Mouse (Mus musculus) left cerebral cortex, postnatal 14 days (tissue): Measurements from ENCODE around the gene Echs1. TPM values are rescaled to one million over a fixed set of nuclear protein-coding genes. Genes with fewer than 3 reads are reported as not detected.

Experiments used
- DNase-seq, 2 experiments: peaks; one replicate each; pipeline ENCODE4 v3.0.0; 2021 to 2022; ENCODE audit warnings: low spot score in 2 of 2, mixed read lengths in 1 of 2
- intact Hi-C: fragments of 180-260 bp; cut with DNase I; formaldehyde crosslinking; loops from one replicate; pipeline ENCODE4 v1.15.1; 2025
- total RNA-seq, 2 experiments: library from RNA; stranded (reverse); gene quantifications; 2 replicates each; pipeline ENCODE4 v1.2.3; 2021

Gene Echs1
- total RNA-seq, 2 experiments from 2014 or later: 49.1 to 55.7 TPM

- intact Hi-C loops: no loop called here
- DNase-seq: no peak
These were observed 6.5 kb upstream of the Echs1 start for GRCm38 (mm10) chr7:140122765-140123164.

- no peak for DNase-seq
- intact Hi-C loops: no loop called here
These were observed 5.1 kb upstream of the Echs1 start for GRCm38 (mm10) chr7:140121338-140121910.

- intact Hi-C loops: no loop called here
- DNase-seq: no peak
These were observed 4.2 kb upstream of the Echs1 start for GRCm38 (mm10) chr7:140120484-140120883.

GRCm38 (mm10) chr7:140115583-140116328 is 520 bp downstream of the Echs1 start, which contains the start of gene Paox:
Gene Paox (plus strand): TSS chr7:140115799.
- peak; percentile 57 to 63 for DNase-seq
- intact Hi-C loops: loop anchor here (5.0 kb wide), 1 partner anchor 33 kb away; the partner anchor contains the start of gene Caly

GRCm38 (mm10) chr7:140111943-140112342 is 4.3 kb downstream of the Echs1 start:
- intact Hi-C loops: no loop called here
- DNase-seq: no peak

GRCm38 (mm10) chr7:140104009-140104408 is 12.3 kb downstream of the Echs1 start:
- intact Hi-C loops: no loop called here
- no peak for DNase-seq

- peak; percentile 79 to 85 for DNase-seq
- intact Hi-C loops: no loop called here
These were observed 14.0 kb downstream of the Echs1 start, which contains the start of gene Fuom for GRCm38 (mm10) chr7:140101993-140102860. Gene Fuom (minus strand): TSS chr7:140102441.

- DNase-seq: no peak
- intact Hi-C loops: no loop called here
These were observed 14.8 kb downstream of the Echs1 start for GRCm38 (mm10) chr7:140101498-140101897.

GRCm38 (mm10) chr7:140098466-140098865 is 17.8 kb downstream of the Echs1 start:
- intact Hi-C loops: no loop called here
- DNase-seq: no peak

- intact Hi-C loops: no loop called here
- DNase-seq: no peak
These were observed 20.2 kb downstream of the Echs1 start for GRCm38 (mm10) chr7:140096055-140096454.

- no peak for DNase-seq
- intact Hi-C loops: no loop called here
These were observed 20.7 kb downstream of the Echs1 start for GRCm38 (mm10) chr7:140095556-140095955.

- intact Hi-C loops: no loop called here
- DNase-seq: no peak
These were observed 21.3 kb downstream of the Echs1 start for GRCm38 (mm10) chr7:140094954-140095353.

GRCm38 (mm10) chr7:140092924-140093528 is 23.2 kb downstream of the Echs1 start, which contains the start of gene Prap1:
Gene Prap1 (plus strand): TSS chr7:140093395.
- no peak for DNase-seq
- intact Hi-C loops: no loop called here

GRCm38 (mm10) chr7:140090601-140091000 is 25.7 kb downstream of the Echs1 start:
- DNase-seq: no peak
- intact Hi-C loops: no loop called here

- intact Hi-C loops: loop anchor here (5.0 kb wide), 3 partner anchors 35 to 745 kb away; partner anchors contain the start of genes Echs1, Mtg1 and Paox
These were observed 34.0 kb downstream of the Echs1 start, which contains the start of gene Caly for GRCm38 (mm10) chr7:140082242-140082678. Gene Caly (minus strand): TSS chr7:140082548.

GRCm38 (mm10) chr7:140081408-140082241 is 34.7 kb downstream of the Echs1 start:
- intact Hi-C loops: loop anchor here (2.0 to 5.0 kb wide), 4 partner anchors 36 to 746 kb away; partner anchors contain the start of genes Echs1, Mtg1 and Paox

More at GRCm38 (mm10) chr7:140082242-140082678, 34.0 kb downstream of the Echs1 start, which contains the start of gene Caly:
- DNase-seq: peak; percentile 93 to 96

GRCm38 (mm10) chr7:140080503-140081156 is 35.6 kb downstream of the Echs1 start:
- intact Hi-C loops: loop anchor here (2.0 to 5.0 kb wide), 4 partner anchors 37 to 747 kb away; partner anchors contain the start of genes Echs1, Mtg1 and Paox
- peak; percentile 94 to 96 for DNase-seq

More at GRCm38 (mm10) chr7:140081408-140082241, 34.7 kb downstream of the Echs1 start:
- peak; percentile 49 to 58 for DNase-seq
